Mouse (Mus musculus): Measurements from ENCODE around the gene B3gnt7.

Gene B3gnt7

DNA sequence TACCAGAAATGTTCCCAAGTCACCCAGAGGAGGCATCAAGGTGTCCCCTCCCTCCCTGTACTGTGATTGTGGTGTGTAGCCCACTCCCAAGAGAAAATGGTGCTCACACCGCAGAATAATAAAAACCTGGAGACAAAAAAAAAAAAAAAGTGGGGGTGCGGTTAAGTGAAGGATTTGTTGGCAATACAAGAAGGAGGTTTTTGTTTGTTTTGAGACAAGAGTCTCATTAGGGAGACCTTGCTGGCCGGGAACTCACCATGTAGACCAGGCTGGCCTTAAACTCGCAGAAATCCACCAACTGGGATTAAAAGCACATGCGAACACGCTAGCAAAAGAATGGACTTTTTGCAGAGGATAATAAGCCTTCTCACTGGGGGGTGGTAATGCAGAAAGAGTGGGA lies at the start of gene B3gnt7:
Gene B3gnt7, plus strand, starts transcription at position 301 of the 400 bp plus-strand sequence.
- DNase-seq (ENCODE audit: low read depth, low spot score) = no peak

DNA sequence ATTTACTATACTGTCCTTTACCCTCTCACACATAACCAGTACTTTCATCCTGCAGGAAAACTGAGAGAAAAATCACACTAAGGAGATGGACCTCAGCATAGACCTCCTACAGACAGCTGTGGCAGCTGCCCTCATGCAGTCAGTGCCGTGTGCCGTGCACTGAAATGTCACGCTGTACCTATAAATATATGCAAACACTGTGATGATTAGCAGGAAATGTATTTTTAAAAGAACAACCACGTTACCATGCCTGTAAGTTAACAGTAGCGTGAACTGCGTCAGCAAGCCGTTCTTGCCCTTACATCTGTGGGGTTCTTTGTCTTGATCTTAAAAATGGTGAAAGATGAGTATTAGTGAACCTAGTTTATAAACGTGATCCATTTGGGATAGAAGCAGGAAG lies 49.2 kb upstream of the B3gnt7 start:
- DNase-seq (ENCODE audit: low read depth, low spot score) = no peak

DNA sequence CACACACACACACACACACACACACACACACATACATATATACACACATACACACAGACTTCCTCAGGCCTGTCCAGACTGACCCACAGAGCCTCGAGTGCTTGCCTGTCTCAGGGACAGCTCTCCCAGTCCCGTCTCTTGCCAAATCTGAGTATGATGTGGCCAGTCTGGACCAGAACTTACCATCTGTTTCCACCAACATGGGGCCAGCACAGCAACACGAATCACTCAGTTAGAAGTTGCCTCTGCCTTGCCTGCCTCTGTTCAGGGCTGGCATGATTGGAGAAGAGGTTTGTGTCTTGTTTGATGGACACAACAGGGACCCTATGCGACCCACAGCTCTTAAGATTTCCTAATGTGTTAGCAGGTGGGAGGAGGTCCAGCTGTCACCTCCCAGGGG lies 46.3 kb upstream of the B3gnt7 start:
- no peak for DNase-seq (ENCODE audit: low read depth, low spot score)

DNA sequence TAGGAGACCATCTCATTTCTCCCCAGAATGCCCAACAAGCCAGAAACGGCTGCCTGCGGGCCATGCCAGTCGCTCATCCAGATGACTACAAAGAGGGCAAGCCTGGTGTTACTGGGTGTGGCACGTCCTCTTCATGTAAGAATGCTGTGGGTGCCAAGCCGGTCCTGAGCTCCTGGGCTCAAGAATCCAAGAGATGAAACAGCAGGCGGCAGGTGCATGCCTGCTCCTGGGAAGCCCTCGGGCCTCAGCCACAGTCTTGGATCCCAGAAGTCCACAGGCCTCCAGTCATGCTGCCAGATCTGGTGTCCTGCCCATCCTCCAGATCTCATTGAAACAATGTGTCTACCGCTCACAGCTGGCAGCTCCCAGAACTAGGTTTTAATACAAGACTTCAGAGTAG lies 45.4 kb upstream of the B3gnt7 start:
- no peak for DNase-seq (ENCODE audit: low read depth, low spot score)

DNA sequence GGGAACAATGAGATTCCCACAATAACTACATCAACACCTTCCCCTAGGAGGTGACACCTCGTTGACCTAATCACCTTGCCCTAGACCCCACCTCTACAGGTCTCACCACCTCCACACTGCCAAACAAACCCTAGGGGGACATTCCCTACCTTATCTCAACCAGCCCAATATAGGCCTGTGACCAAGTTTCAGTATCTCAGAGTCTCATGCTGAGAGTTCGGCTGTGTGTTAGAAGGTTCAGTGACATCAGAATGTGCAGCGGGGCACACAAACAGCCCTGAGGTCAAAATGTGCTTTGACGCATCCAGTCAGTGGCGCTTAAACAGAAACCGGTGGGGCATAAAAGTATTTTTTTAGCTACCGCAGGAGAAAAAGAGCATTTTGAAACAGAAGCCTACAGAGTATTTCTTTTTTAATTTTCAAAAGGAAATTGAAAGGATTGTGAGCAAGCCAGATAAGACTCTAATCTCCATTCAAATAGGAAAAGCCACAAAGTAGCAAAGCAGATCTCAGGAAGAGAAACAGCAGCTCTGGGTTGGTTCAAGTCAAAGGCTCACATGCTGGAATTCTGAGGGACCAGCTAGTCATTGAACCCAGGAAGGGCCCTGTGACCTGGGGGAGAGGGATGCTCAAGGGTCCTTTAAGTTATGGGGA lies 44.3 kb upstream of the B3gnt7 start:
- DNase-seq (ENCODE audit: low read depth, low spot score) = no peak

DNA sequence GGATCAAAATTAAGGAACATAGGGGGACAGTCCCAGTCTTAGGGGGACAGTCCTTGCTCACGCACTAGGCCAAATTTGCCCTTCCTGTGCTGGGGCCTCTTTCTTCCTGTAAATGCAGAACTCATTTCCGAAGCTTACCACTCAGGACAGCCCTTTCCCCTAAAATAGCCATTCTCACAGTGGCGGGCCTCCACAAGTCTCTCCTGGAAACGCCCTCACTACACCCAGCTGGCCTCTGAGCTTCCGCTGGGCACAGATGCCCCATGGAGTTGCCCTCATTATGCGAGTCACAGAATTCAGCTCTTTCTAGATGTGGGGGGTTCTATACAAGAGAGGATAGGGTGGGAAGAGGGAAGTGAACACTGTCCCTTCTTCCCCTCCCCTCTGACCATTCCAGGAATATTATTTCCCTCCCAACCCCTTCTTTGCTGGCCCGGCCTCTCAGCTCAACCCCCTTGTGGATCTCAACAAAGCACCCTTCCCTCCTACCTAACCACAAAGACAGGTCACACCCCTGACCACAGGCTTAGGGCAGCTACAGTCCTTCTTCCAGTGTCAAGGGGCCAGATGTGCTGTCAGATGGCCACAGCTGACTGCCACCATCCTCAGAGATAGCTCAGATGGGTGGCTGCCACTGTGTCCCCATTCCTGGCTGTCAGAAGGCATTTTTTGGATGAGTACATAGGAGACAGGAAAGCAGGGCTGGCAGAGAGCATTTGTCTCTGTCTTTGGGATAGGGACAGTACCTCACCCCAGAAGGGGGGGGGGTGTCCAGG lies 38.9 kb upstream of the B3gnt7 start:
- DNase-seq (ENCODE audit: low read depth, low spot score) = no peak

DNA sequence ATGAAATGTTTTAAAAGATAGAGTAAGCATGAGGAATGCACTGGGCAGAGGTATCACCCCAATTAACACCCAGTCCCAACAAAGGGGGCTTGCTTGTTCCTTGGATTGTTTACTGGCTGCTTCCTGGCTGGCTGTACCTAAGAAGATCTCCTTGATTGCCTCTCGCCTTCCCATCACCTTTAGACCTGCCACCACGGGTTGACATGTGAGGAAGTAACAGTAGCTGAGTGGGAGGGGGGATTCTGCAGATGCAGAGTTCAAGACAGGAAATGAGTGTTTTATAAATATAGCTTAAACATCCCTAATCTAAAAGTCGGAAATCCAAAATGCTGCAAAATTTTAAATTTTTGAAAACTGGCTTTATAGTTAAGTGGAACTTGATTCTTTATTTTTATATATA lies 37.6 kb upstream of the B3gnt7 start:
- DNase-seq (ENCODE audit: low read depth, low spot score) = no peak

DNA sequence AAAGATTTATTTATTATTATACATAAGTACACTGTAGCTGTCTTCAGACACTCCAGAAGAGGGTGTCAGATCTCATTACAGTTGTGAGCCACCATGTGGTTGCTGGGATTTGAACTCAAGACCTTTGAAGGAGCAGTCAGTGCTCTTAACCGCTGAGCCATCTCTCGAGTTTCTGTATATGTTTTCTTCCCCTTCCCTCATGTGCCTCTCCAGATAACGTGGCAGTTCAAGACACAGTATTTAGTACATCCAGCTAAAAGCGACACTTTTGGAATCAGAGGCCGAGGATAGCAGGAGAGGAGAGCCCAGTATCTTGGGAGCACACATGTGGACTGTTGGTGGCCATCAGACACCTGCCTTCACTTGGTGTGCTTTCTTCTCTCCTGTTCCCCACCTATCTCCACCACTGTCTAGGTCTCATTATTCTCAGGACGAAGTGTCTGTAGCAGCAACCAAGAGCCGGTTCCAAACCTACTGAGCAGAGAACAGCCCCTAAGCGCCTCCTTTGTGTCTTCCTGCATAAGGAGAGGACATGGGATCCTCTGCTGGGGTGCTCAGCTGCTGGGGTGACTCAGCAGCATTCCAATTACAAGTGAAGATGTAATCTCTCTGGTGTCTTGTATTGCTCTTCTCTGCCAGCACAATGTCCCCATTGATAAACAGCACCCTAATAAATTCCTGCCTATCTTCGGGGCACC lies 34.0 kb upstream of the B3gnt7 start:
- no peak for DNase-seq (ENCODE audit: low read depth, low spot score)

DNA sequence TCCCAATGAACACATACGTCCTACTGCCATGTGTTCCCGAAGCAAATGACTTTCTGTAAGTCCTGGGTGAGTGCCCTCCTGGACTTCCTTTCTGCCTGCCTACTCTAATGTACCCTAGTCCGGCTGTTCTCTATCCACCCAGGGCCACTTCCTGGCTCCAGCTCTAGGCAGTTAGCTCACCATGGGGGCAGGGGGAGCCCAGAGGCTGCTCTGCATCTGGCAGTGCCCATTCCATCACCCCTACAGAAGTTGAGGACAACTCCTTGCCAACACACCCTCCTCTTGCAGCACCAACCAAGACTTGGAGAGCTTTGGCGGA lies 33.5 kb upstream of the B3gnt7 start:
- DNase-seq (ENCODE audit: low read depth, low spot score) = no peak

DNA sequence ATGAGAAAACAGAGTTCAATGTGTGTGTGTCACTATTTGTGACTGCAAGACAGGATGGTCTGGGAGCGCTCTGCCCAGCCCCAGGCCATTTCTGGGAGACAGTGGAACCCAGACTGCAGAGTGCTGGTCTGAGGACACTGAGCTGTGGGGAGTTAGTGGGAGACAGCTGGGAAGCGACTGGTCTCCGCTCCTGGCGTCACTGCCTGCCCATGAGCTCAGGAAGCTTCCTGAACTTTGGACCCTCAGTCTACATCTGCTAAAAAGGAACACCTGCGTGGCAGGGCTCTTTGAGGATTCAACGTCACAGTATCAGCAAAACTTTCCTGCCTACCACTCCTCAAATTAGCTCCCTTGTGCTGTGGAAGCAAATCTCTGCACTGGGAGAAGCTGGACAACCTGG lies 30.9 kb upstream of the B3gnt7 start:
- DNase-seq (ENCODE audit: low read depth, low spot score) = no peak

DNA sequence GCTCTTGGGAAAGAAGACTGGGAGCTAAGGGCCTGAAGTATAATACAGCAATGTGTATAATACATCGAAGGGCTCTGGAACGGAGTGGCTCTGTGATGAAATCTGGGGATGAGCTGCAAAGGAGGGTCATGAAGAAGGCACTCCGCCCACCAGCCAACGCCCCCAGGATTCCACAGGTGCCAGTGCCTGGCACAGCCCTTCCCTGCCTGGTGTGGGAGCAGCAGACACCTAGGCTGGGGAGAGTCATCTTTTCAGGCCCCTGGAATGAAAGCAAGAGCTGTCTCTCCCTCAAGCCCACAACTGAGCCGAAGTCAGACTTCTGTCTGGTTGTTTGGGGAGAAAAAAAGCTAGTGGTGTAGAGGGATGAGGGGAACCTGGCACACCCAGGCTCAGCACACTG lies 25.6 kb upstream of the B3gnt7 start:
- no peak for DNase-seq (ENCODE audit: low read depth, low spot score)

DNA sequence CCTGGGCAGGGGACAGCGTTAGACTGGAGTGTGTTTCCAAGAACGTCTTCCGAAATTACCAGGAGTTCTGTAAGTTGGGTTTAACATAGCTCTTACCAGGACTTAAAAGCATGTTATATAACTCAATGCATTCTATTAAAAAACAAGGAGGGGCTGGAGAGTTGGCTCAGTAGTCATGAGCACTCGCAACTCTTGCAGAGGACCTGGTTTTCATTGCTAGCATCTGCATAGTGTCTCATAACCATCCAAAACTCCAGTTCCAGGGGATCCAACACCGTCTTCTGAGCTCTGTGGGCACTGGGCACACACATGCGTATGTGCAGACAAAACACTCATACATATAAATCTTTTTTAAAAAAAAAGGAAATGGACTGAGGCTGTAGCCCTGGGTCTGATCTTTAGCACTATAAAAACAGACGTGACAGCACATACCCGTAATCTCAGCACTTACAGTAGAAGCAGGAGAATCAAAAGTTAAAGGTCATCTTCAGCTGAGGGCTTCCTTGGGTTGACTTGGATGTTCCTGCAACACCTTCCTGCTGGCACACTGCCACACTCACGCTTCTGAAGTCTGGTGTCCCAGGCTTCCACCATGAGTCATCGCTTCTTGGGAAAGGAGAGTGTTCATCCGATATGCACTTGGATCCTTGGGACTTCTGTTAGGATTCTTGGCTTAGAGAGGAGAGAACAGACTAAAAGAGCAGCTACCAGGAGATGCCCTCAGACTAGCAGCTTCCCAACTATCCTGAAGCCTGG lies 20.7 kb upstream of the B3gnt7 start:
- no peak for DNase-seq (ENCODE audit: low read depth, low spot score)

DNA sequence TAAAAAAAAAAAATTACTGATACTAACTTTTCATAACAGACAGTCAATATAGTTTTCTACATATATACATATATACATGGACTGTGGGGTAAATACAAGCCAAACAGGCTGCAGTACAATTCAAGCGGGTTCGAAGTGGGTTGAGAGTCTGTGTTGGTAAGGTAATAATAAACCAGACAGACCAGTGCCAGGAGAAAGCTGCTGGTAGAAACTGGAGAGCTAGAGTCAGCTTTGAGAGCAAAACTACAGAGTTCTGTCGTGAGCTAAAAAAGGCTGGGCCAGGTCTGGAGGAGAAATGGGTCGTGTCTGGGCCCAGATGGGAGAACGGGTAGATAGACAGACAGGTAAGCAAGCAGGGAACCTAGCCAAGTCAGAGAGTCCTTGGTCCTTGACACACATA lies 18.5 kb upstream of the B3gnt7 start:
- no peak for DNase-seq (ENCODE audit: low read depth, low spot score)

DNA sequence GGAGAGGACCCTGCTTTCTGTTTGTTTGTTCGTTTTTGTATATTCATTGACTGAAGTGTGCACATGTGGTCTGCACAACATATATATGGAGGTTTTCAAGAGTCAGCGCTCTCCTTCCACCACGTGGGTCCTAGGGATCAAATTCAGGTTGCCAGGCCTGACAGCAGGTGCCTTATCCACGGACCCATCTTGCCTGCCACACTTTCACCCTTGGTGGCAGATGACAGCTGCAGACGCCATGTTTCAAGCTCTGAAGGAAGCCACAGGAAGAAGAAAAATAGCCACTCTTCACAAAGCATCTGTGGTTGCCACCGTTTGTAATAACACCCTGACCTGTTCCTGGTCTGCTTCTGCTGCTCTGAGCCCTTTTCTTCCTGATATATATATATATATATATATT lies 17.3 kb upstream of the B3gnt7 start:
- no peak for DNase-seq (ENCODE audit: low read depth, low spot score)

DNA sequence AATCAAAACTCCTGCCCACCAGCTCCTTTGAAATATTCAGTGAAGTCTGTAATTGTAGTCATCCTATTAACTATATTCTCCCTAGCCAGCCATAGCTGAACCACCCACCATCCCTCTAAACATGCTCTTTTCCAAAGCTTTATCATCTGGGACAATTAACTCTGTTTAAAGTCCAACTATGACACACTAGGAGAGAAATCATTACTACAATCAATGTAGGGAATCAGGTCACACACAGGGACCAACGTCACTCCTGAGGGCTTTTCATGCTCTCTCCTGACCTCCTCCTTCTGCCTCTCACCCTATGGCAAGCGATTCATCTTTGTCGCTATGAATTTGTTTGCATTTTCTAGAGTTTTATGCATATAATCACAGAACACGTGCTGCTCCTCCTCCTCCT lies 15.2 kb upstream of the B3gnt7 start:
- DNase-seq (ENCODE audit: low read depth, low spot score) = no peak

DNA sequence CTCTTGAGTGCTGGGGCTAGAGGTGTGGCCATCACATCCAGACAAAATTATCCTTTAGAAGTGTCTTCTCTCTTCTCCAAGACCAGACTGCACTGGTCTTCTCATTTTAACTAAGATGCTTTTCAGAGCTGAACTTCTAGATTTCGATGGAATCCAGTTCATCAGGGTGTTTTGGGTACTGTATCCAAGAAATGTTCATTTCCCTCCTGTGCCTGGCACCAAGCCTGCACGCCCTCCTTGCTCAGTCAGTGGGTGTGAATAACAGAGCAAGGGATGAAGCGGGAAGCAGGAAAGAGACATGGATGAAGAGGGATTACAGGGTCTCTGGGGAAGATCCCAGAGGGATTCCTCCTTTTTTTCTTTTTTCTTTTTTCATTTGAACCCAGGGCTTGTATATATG lies 12.2 kb upstream of the B3gnt7 start:
- DNase-seq (ENCODE audit: low read depth, low spot score) = no peak

DNA sequence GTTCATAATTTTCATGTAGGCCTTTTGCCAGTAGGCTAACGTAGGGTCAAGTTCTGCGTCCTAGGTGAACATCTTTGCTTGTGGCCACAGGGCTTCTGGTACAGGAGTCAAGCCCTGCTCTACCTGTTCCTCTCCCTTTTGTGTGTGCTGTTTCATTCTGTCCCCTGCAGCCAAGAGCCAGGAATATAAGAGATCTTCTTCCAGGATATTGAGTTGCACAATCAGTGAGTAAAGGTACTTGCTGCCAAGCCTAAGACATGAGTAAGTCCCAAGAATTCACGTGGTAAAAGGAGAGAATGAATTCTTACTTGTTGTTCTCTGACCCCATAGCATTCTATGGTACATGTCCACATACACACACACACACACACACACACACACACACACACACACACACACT lies 9.5 kb upstream of the B3gnt7 start:
- no peak for DNase-seq (ENCODE audit: low read depth, low spot score)

DNA sequence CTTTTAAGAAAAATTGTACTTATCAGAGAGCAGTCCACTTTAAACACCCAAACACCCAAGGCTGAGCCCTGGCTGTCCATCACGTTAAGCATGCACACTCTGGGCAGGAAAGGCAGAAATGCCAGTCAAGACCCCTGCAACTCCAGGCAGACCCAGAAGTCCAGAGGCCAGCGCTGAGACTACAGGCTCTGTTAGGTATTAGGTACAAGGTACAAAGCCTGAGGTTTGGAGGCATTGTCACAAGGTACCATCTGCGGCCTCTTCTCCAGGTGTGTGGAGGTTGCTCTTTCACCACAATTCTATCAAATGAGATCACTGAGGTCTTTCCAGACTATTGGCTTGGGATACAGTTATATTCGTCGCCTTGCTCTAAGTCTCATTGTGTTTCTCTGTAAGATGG lies 8.8 kb upstream of the B3gnt7 start:
- no peak for DNase-seq (ENCODE audit: low read depth, low spot score)

DNA sequence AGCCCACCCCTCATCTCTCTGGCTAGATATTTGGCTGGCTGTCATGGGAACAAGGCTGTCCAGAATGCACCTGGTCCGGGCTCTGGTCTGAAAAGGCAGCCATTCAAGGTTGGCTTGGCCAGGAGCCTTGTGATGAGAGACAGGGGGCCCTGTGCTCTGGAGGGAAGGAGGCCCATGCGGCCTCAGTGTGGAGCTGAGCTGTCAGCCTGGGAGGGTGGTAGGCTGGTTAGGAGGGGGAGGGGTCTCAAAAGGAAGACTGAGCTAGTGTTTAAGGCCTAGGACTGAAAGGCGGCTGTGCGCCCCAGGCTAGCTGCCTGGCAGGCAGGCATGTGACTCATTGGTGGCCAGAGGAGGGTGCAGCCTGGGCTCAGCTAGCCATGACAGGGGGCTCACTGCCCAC lies 8.2 kb upstream of the B3gnt7 start:
- DNase-seq (ENCODE audit: low read depth, low spot score) = no peak

DNA sequence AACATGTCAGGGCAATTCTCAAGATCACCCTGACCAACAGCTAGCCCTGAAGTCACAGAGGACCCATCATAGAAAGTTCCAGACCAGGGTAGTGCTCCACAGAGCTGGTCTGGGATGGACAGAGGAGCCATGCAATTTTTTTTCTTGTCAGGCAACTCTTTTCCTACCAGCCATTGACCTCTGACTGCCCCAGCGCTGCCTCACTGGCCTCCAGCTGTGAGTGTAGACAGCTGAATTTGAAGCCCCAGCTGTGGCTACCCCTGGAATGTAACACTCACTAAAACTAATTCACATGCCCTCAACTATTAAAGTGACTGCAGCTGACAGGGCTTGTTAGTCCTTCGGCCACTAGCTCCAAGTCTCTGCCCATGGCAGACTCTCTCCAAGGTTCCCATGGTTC lies 2.5 kb upstream of the B3gnt7 start:
- DNase-seq (ENCODE audit: low read depth, low spot score) = peak; percentile 77

DNA sequence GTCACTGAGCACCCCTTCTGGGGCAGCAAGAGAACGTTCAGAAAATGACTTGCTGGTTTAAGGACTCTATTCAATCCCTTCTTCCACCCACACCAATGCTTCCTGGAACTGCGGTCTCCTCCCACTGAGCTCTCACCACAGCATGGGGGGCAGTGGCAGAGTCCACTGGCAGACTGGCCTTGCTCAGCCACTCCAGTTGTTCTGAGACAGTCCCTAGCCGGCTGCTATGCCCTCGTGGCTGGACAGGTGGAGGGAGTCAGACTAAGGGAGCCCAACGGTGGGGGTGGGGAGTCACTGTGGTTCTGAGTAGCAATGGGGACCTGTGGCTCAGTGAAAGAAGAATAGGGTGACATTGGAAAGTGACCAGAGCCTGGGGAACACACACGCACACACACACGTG lies 1.9 kb upstream of the B3gnt7 start:
- DNase-seq (ENCODE audit: low read depth, low spot score) = no peak

All from forelimb bud, embryonic 11.5 days (tissue).